Mouse (Mus musculus) heart, embryonic 11.5 days (tissue): ENCODE measurements around the gene Fhl1. TPM values are rescaled to one million over a fixed set of nuclear protein-coding genes. Genes with fewer than 3 reads are reported as not detected.

Experiments used
- ATAC-seq: fragments of 200-750 bp; cut with Nextera tagmentation; replicated peaks from 2 replicates; pipeline ENCODE4 v1.8.0; 2017; ENCODE audit warnings: moderate library complexity; ENCODE audit not compliant: insufficient number of reproducible peaks, low FRiP score, low TSS enrichment
- H3K27ac ChIP-seq: fragments of 300-500 bp; sonication (generic); 2 replicates; pipeline ENCODE4 v1.5.1; 2014; ENCODE audit warnings: mild to moderate bottlenecking, low read depth, low read length
- H3K27me3 ChIP-seq: fragments of 300-500 bp; sonication (generic); 2 replicates; pipeline ENCODE4 v1.6.1; 2014; ENCODE audit warnings: mild to moderate bottlenecking, low read length, mixed read lengths; ENCODE audit not compliant: control insufficient read depth, insufficient read depth
- H3K36me3 ChIP-seq: fragments of 300-500 bp; sonication (generic); 2 replicates; pipeline ENCODE4 v1.6.1; 2014; ENCODE audit warnings: mild to moderate bottlenecking, low read length, moderate library complexity, mixed read lengths; ENCODE audit not compliant: control insufficient read depth, insufficient read depth
- H3K4me1 ChIP-seq: fragments of 300-500 bp; sonication (generic); 2 replicates; pipeline ENCODE4 v1.6.1; 2014; ENCODE audit warnings: low read length; ENCODE audit not compliant: control insufficient read depth, insufficient read depth
- H3K4me2 ChIP-seq: fragments of 300-500 bp; sonication (generic); 2 replicates; pipeline ENCODE4 v1.6.1; 2014; ENCODE audit warnings: mild to moderate bottlenecking, moderate library complexity
- H3K4me3 ChIP-seq: fragments of 300-500 bp; sonication (generic); 2 replicates; pipeline ENCODE4 v1.5.1; 2014; ENCODE audit warnings: low read depth, low read length
- H3K9ac ChIP-seq: fragments of 300-500 bp; sonication (generic); 2 replicates; pipeline ENCODE4 v1.6.1; 2014; ENCODE audit warnings: mild to moderate bottlenecking, low read depth, low read length, moderate library complexity
- H3K9me3 ChIP-seq: fragments of 300-500 bp; sonication (generic); replicated peaks from 2 replicates; pipeline ENCODE4 v1.6.1; 2016; ENCODE audit warnings: low read length; ENCODE audit not compliant: control insufficient read depth
- WGBS: fragments of 180-500 bp; shearing (Covaris S2); extraction: QIAGEN DNeasy Blood & Tissue Kit; methylation state at CpG from one replicate; pipeline ENCODE4 v1.1.7; 2014; ENCODE audit not compliant: insufficient replicate concordance; 5-methylcytosine and 5-hydroxymethylcytosine counted together
- polyA plus RNA-seq: library from polyadenylated mRNA; unstranded; fragments of >200 nt; fragmentation: Nextera tagmentation; extraction: Ambion mirVana; gene quantifications from 2 replicates; pipeline ENCODE4 v1.2.1, GENCODE M21; 2014

Gene Fhl1
- 135 and 137 TPM in 2 replicates for polyA plus RNA-seq

- WGBS: 16% methylated on average over 58 of the region's 106 CpGs
- Histone ChIP-seq H3K36me3 (no peaks in the 10 kb centered on the region), H3K27ac (peak within 1 kb of the TSS; percentile 77), H3K4me1 (peaks cover 3% of the 10 kb centered on the region; the same call in 1 of the 2 replicates), H3K27me3 (0 out of 2 replicates have a peak, but pooled peaks cover 4% of the 10 kb centered on the region), H3K9me3 (no peaks in the 10 kb centered on the region), H3K9ac (peak within 1 kb of the TSS; percentile 76), H3K4me2 (peak within 1 kb of the TSS; percentile 64), H3K4me3 (peak within 1 kb of the TSS; percentile 59)
- peak; percentile 87 for ATAC-seq
Observed at GRCm38 (mm10) chrX:56731306-56732201, at the start of gene Fhl1. Gene Fhl1, plus strand, starts transcription at chrX:56731787.

- Histone ChIP-seq H3K36me3 (no peaks in the 10 kb centered on the region), H3K27ac (no peak overlapping the region), H3K27me3 (no peaks in the 10 kb centered on the region), H3K9me3 (no peaks in the 10 kb centered on the region), H3K9ac (no peak overlapping the region), H3K4me2 (no peak overlapping the region), H3K4me3 (no peak overlapping the region), H3K4me1 (0 out of 2 replicates have a peak, but pooled peaks cover 3% of the 10 kb centered on the region)
- ATAC-seq: no peak
- WGBS: 52% methylated on average over 1 of the region's 1 CpGs
Observed at GRCm38 (mm10) chrX:56682156-56682720, 49.3 kb upstream of the Fhl1 start.

DNA sequence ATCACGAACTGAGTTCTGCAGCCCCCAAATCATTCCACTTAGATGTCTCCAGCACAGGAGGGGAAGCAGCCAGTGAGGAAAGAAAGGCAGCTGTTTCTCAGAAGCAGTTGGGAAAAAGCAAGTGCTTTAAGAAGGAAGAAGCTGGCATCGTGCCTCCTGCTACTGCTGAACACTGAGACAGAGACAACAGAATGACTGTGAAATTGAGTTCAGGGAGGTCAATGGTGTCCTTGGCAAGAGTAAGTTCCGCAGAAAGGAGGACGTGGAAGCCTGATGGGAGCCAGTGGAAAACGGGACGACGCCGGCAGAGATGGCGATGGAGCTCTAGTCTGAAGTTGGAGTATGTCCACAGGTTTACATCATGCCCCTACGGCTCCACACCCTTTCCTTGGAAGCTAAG is 48.1 kb upstream of the Fhl1 start:
- no peak overlapping the region for H3K27ac ChIP-seq
- ATAC-seq: no peak

DNA sequence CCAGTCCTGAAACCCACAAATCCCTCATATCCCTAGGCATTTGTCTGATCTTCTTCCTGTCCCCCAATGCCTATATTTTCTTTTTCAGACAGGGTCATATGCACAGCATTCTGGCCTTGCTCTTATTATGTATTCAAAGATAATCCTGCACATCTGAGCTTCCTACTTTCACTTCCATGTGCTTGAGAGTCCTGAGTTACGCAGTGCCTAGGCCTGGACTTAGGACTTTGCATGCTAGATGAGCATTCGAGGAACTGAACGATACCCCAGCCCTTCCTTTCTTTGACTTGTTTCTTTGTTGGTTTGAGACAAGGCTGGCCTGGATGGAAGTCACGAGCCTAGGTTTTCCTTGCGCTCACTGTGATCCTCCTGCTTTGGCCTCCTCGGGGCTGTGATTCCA is 39.0 kb upstream of the Fhl1 start:
- ATAC-seq: no peak
- Histone ChIP-seq H3K4me3 (no peak overlapping the region), H3K9ac (no peak overlapping the region), H3K9me3 (no peaks in the 10 kb centered on the region), H3K4me2 (no peak overlapping the region), H3K27me3 (no peaks in the 10 kb centered on the region), H3K27ac (no peak overlapping the region), H3K4me1 (no peaks in the 10 kb centered on the region), H3K36me3 (no peaks in the 10 kb centered on the region)
- WGBS: 77% methylated on average over 6 of the region's 6 CpGs

More for the DNA sequence above, 48.1 kb upstream of the Fhl1 start:
- H3K36me3 ChIP-seq: no peaks in the 10 kb centered on the region
- H3K4me2 ChIP-seq: no peak overlapping the region
- no peaks in the 10 kb centered on the region for H3K27me3 ChIP-seq
- 86% methylated on average over 10 of the region's 10 CpGs for WGBS
- 0 out of 2 replicates have a peak, but pooled peaks cover 2% of the 10 kb centered on the region for H3K4me1 ChIP-seq
- H3K4me3 ChIP-seq: no peak overlapping the region
- H3K9ac ChIP-seq: no peak overlapping the region
- no peaks in the 10 kb centered on the region for H3K9me3 ChIP-seq

GRCm38 (mm10) chrX:56694539-56694938 is 37.0 kb upstream of the Fhl1 start:
- no peaks in the 10 kb centered on the region for H3K9me3 ChIP-seq
- no peaks in the 10 kb centered on the region for H3K4me1 ChIP-seq
- no peaks in the 10 kb centered on the region for H3K36me3 ChIP-seq
- H3K9ac ChIP-seq: no peak overlapping the region
- H3K4me3 ChIP-seq: no peak overlapping the region
- no peaks in the 10 kb centered on the region for H3K27me3 ChIP-seq
- H3K27ac ChIP-seq: no peak overlapping the region
- H3K4me2 ChIP-seq: no peak overlapping the region
- no peak for ATAC-seq
- 82% methylated on average over 2 of the region's 2 CpGs for WGBS

DNA sequence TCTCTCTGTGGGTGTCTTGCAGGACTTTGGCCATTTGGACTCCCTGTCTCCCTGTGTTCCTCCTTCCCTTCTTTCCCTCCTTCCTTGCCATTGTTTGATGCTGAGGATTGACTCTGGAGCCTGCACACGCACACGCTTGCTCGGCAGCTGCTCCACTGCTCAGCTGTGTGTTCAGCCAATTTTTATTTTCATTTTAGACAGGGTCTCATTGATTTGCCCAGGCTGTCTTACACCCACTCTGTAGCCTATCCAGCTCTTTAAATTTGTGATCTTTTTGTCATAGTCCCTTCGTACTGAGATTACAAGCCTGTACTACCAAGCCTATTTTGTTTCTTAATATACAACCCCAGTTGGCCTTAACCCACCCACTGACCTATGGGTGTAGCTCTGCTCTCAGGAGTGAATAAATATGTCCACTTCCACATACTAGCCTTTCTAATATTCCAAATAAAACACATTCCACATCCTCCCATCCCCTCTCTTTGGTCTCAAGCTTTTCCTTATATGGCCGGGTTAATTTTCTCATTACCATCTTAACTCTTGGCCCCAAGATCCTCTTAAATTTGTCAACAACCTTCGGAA is 34.3 kb upstream of the Fhl1 start:
- Histone ChIP-seq H3K4me3 (no peak overlapping the region), H3K4me2 (no peak overlapping the region), H3K27me3 (no peaks in the 10 kb centered on the region), H3K4me1 (no peaks in the 10 kb centered on the region), H3K36me3 (no peaks in the 10 kb centered on the region), H3K9ac (no peak overlapping the region), H3K9me3 (no peaks in the 10 kb centered on the region), H3K27ac (no peak overlapping the region)
- no peak for ATAC-seq
- WGBS: 78% methylated on average over 6 of the region's 6 CpGs

- ATAC-seq: no peak
- Histone ChIP-seq H3K4me2 (no peak overlapping the region), H3K36me3 (no peaks in the 10 kb centered on the region), H3K9ac (no peak overlapping the region), H3K9me3 (no peaks in the 10 kb centered on the region), H3K27me3 (no peaks in the 10 kb centered on the region), H3K4me1 (no peaks in the 10 kb centered on the region), H3K4me3 (no peak overlapping the region), H3K27ac (no peak overlapping the region)
- 70% methylated on average over 4 of the region's 4 CpGs for WGBS
Observed at GRCm38 (mm10) chrX:56697886-56698285, 33.7 kb upstream of the Fhl1 start.

GRCm38 (mm10) chrX:56701261-56701660 is 30.3 kb upstream of the Fhl1 start:
- ATAC-seq: no peak
- Histone ChIP-seq H3K4me3 (no peak overlapping the region), H3K36me3 (no peaks in the 10 kb centered on the region), H3K4me2 (no peak overlapping the region), H3K9ac (no peak overlapping the region), H3K27ac (no peak overlapping the region), H3K27me3 (no peaks in the 10 kb centered on the region), H3K9me3 (no peaks in the 10 kb centered on the region), H3K4me1 (no peaks in the 10 kb centered on the region)
- WGBS: 65% methylated on average over 3 of the region's 3 CpGs
